Mouse (Mus musculus) c-Kit-positive CD71-positive TER-119-positive erythroid progenitor cells, embryonic 14.5 days (primary cell): ENCODE data around the gene Setdb2.

Experiments
- DNase-seq: peaks from one replicate; pipeline ENCODE4 v3.0.0-alpha.2; 2013; ENCODE audit warnings: low spot score

Setdb2 gene

GRCm38 (mm10) chr14:59370348-59371068 lies 70.2 kb downstream of the Setdb2 start:
- DNase-seq: no peak

DNA sequence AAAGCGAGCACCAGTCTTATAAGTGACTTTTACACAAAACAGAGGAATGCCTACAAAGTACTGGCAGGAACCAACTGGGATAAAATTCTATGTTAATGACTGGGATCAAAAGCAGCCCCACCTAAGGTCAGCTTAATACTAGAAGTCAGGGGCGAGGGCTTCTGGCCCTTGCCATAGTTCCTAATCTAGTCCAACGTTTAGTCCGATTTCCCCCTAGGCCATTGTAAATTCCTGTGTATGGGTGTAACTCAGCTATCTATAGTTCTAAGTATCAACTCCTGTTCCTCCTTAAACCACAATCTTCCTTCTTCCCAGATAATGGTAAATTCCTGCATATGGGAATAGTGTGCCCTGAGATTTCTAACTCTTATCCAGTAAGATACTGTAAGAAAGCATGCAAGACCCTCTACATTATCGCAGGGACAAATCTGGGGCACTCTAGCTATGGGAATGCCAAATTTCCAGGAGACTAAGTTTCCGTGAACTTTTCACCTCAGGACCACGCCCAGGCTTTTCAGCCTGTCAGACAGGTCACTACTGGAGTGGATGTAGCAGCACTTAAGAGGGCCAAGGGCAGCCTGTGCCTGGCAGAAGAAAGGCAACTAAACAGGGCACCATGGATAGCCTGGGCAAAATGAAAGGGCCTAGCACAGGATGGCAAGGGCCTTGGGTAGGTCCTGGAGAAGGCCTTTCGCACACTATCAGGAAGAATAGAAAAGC lies 74.1 kb downstream of the Setdb2 start:
- no peak for DNase-seq

GRCm38 (mm10) chr14:59365244-59365644 lies 75.4 kb downstream of the Setdb2 start, which contains the start of gene Phf11d:
Gene Phf11d (minus strand): TSS chr14:59365470.
- no peak for DNase-seq
